Mouse (Mus musculus) liver, adult (tissue): Measurements from ENCODE around the gene Kpna1.

Source experiments
- GATA4 ChIP-seq: IDR thresholded peaks from 2 replicates; pipeline ENCODE4 v1.6.1; 2014; ENCODE audit warnings: mild to moderate bottlenecking, low read length; ENCODE audit not compliant: insufficient replicate concordance

Gene Kpna1

GRCm38 (mm10) chr16:36053524-36054275 is 75.2 kb downstream of the Kpna1 start:
- TF ChIP-seq GATA4: no peak

- TF ChIP-seq GATA4: no peak
Measured at GRCm38 (mm10) chr16:36054920-36055319, 76.4 kb downstream of the Kpna1 start.

- TF ChIP-seq GATA4: no peak
Measured at GRCm38 (mm10) chr16:36056416-36056815, 77.9 kb downstream of the Kpna1 start.

GRCm38 (mm10) chr16:36057933-36058475 is 79.5 kb downstream of the Kpna1 start:
- no peak for TF ChIP-seq GATA4

- TF ChIP-seq GATA4: no peak
Measured at GRCm38 (mm10) chr16:36063315-36063714, 84.8 kb downstream of the Kpna1 start.

GRCm38 (mm10) chr16:36064904-36065303 is 86.4 kb downstream of the Kpna1 start:
- TF ChIP-seq GATA4: no peak

- TF ChIP-seq GATA4: peak; percentile 37; the same call in 1 of the 2 replicates
Measured at GRCm38 (mm10) chr16:36067694-36068093, 89.1 kb downstream of the Kpna1 start.

- TF ChIP-seq GATA4: no peak
Measured at GRCm38 (mm10) chr16:36068356-36068755, 89.8 kb downstream of the Kpna1 start.

GRCm38 (mm10) chr16:36069819-36070575 is 91.4 kb downstream of the Kpna1 start:
- TF ChIP-seq GATA4: no peak

GRCm38 (mm10) chr16:36071071-36071449 is 92.5 kb downstream of the Kpna1 start:
- no peak for TF ChIP-seq GATA4

- TF ChIP-seq GATA4: no peak; the same call in 1 of the 2 replicates
Measured at GRCm38 (mm10) chr16:36071450-36072379, 93.2 kb downstream of the Kpna1 start, which contains the start of the genes Fam162a and Ccdc58. TSS of gene Fam162a (minus strand) at chr16:36071594. TSS of gene Ccdc58 (plus strand) at chr16:36071685.

- no peak for TF ChIP-seq GATA4
Measured at GRCm38 (mm10) chr16:36072410-36073011, 94.0 kb downstream of the Kpna1 start.

GRCm38 (mm10) chr16:36074772-36075171 is 96.2 kb downstream of the Kpna1 start:
- TF ChIP-seq GATA4: no peak

- no peak for TF ChIP-seq GATA4
Measured at GRCm38 (mm10) chr16:36079916-36080315, 101.4 kb downstream of the Kpna1 start.
